Mouse (Mus musculus) embryonic facial prominence, embryonic 11.5 days (tissue): ENCODE measurements at regions not wholly inside any gene's neighbourhood (a gene's known extent, or its start where the extent isn't known, plus 50 kb on each side); places are given as distances from the start of the nearest gene placed in this dataset.

Experiments used
- ATAC-seq: fragments of 200-750 bp; cut with Nextera tagmentation; replicated peaks from 2 replicates; pipeline ENCODE4 v1.8.0; 2017; ENCODE audit warnings: low read depth; ENCODE audit not compliant: insufficient number of reproducible peaks, low FRiP score, low TSS enrichment
- DNase-seq: peaks from one replicate; pipeline ENCODE4 v3.0.0-alpha.2; 2015; ENCODE audit warnings: low spot score
- H3K27ac ChIP-seq: fragments of 300-500 bp; sonication (generic); replicated peaks from 2 replicates; pipeline ENCODE4 v1.5.1; 2014; ENCODE audit warnings: mild to moderate bottlenecking, low read depth, low read length, control low read depth
- H3K27me3 ChIP-seq: fragments of 300-500 bp; sonication (generic); 2 replicates; pipeline ENCODE4 v1.6.1; 2014; ENCODE audit warnings: mild to moderate bottlenecking, low read length, moderate library complexity, mixed read lengths; ENCODE audit not compliant: control insufficient read depth, insufficient read depth
- H3K36me3 ChIP-seq: fragments of 300-500 bp; sonication (generic); replicated peaks from 2 replicates; pipeline ENCODE4 v1.6.1; 2014; ENCODE audit warnings: low read depth, mild to moderate bottlenecking, low read length, moderate library complexity, mixed read lengths; ENCODE audit not compliant: control insufficient read depth, insufficient read depth
- H3K4me1 ChIP-seq: fragments of 300-500 bp; sonication (generic); 2 replicates; pipeline ENCODE4 v1.6.1; 2014; ENCODE audit warnings: low read length, mixed read lengths; ENCODE audit not compliant: control insufficient read depth, insufficient read depth
- H3K4me2 ChIP-seq: fragments of 300-500 bp; sonication (generic); 2 replicates; pipeline ENCODE4 v1.6.1; 2014; ENCODE audit warnings: low read depth, mild to moderate bottlenecking, control low read depth, low read length, moderate library complexity
- H3K4me3 ChIP-seq: fragments of 300-500 bp; sonication (generic); 2 replicates; pipeline ENCODE4 v1.5.1; 2014; ENCODE audit warnings: low read depth, low read length, control low read depth
- H3K9ac ChIP-seq: fragments of 300-500 bp; sonication (generic); replicated peaks from 2 replicates; pipeline ENCODE4 v1.6.1; 2014; ENCODE audit warnings: mild to moderate bottlenecking, control low read depth, low read length
- H3K9me3 ChIP-seq: fragments of 300-500 bp; sonication (generic); replicated peaks from 2 replicates; pipeline ENCODE4 v1.6.1; 2016; ENCODE audit warnings: mild to moderate bottlenecking, low read length, inconsistent platforms, mixed read lengths; ENCODE audit not compliant: control insufficient read depth
- WGBS: fragments of 180-500 bp; shearing (Covaris S2); extraction: QIAGEN DNeasy Blood & Tissue Kit; methylation state at CpG from one replicate; pipeline ENCODE4 v1.1.7; 2014; 5-methylcytosine and 5-hydroxymethylcytosine counted together

- Histone ChIP-seq H3K4me2 (no peak overlapping the region), H3K36me3 (no peaks in the 10 kb centered on the region), H3K27ac (no peak overlapping the region), H3K9ac (no peak overlapping the region), H3K4me3 (no peak overlapping the region), H3K4me1 (no peaks in the 10 kb centered on the region), H3K27me3 (no peaks in the 10 kb centered on the region), H3K9me3 (no peaks in the 10 kb centered on the region)
- DNase-seq = no peak
- no peak for ATAC-seq
- WGBS = 81% methylated on average over 6 of the region's 6 CpGs
Measured at GRCm38 (mm10) chr19:49966284-49966841, 712.1 kb downstream of the Sorcs1 start.

- no peaks in the 10 kb centered on the region for H3K4me1 ChIP-seq
- H3K9me3 ChIP-seq = no peaks in the 10 kb centered on the region
- H3K27ac ChIP-seq = no peak overlapping the region
- H3K4me3 ChIP-seq = no peak overlapping the region
- ATAC-seq = no peak
- whole genome bisulfite sequencing = 73% methylated on average over 5 of the region's 5 CpGs
- no peak for DNase-seq
- no peaks in the 10 kb centered on the region for H3K36me3 ChIP-seq
- H3K9ac ChIP-seq = no peak overlapping the region
- no peak overlapping the region for H3K4me2 ChIP-seq
- H3K27me3 ChIP-seq = no peaks in the 10 kb centered on the region
Measured at GRCm38 (mm10) chr19:49964679-49965078, 713.8 kb downstream of the Sorcs1 start.

DNA sequence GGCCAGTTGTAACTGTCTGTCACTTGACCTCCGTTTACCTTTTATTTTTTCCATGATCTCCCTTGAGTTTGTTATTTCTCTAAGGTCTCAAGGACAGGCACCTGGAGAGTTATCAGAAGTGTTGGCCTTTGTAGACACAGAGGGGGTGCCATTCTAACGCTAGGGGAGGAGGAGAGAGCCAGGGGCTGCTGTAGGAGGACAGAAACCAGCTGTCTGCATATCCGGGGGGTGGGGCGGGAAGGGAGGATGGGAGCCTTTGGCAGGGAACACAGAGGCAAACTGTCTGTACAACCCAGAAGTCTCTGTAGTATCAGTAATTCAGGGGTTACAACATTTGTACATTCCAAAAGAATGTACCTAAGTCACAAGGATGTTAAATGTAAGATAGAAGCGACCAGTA is 719.9 kb downstream of the Sorcs1 start:
- DNase-seq (no peak), ATAC-seq (no peak)
- 71% methylated on average over 5 of the region's 5 CpGs for WGBS
- H3K27me3 ChIP-seq = no peaks in the 10 kb centered on the region
- no peaks in the 10 kb centered on the region for H3K36me3 ChIP-seq
- no peak overlapping the region for H3K9ac ChIP-seq
- no peak overlapping the region for H3K27ac ChIP-seq
- no peak overlapping the region for H3K4me2 ChIP-seq
- H3K4me1 ChIP-seq = no peaks in the 10 kb centered on the region
- H3K9me3 ChIP-seq = no peaks in the 10 kb centered on the region
- no peak overlapping the region for H3K4me3 ChIP-seq

- Histone ChIP-seq H3K27me3 (no peaks in the 10 kb centered on the region), H3K9me3 (no peaks in the 10 kb centered on the region), H3K9ac (no peak overlapping the region), H3K27ac (no peak overlapping the region), H3K4me1 (no peaks in the 10 kb centered on the region), H3K4me3 (no peak overlapping the region), H3K4me2 (no peak overlapping the region), H3K36me3 (no peaks in the 10 kb centered on the region)
- DNase-seq = no peak
- WGBS = 49% methylated on average over 3 of the region's 3 CpGs
- ATAC-seq = no peak
Measured at GRCm38 (mm10) chr19:49931202-49931601, 747.2 kb downstream of the Sorcs1 start.

DNA sequence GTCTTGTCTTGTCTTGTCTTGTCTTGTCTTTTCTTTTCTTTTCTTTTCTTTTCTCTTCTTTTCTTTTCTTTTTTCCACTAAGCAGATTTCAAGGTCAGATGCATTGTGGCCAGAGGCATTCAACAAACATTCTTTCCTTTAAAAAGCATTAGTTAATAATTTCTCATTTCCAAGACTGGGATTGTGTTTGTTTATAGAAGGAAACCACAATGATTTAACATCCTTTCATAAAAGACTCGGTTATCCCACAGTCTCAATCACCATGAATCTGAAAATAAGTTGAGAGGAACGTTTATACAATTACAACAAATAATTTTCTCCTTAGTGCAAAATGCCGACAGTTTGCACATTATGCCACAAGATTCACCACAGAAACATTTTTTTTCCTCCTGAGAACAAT is 766.7 kb downstream of the Sorcs1 start:
- Histone ChIP-seq H3K27me3 (no peaks in the 10 kb centered on the region), H3K4me3 (no peak overlapping the region), H3K27ac (no peak overlapping the region), H3K9me3 (no peaks in the 10 kb centered on the region), H3K4me2 (no peak overlapping the region), H3K36me3 (no peaks in the 10 kb centered on the region), H3K4me1 (no peaks in the 10 kb centered on the region), H3K9ac (no peak overlapping the region)
- DNase-seq = no peak
- ATAC-seq = no peak
- 62% methylated on average over 3 of the region's 3 CpGs for WGBS

DNA sequence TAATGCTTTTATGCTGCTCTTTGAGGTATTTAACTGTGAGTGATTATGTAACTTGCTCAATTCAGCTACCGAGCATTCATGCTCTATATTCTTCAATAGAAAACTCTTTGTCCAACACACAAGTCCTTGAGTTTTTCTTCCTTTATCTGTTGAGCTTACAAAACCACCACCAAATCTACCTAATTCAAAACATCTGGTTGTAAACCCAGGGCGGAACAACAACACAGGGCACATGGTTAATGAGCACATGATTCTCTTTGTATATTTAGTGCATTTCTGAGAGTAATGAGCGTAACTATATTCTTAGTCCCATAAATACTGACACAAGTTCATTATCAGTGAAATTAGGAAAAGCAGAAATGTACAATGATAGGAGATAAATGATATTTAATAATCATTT is 798.2 kb downstream of the Sorcs1 start:
- WGBS = 51% methylated on average over 3 of the region's 3 CpGs
- Histone ChIP-seq H3K4me1 (no peaks in the 10 kb centered on the region), H3K27ac (no peak overlapping the region), H3K27me3 (no peaks in the 10 kb centered on the region), H3K4me3 (no peak overlapping the region), H3K36me3 (no peaks in the 10 kb centered on the region), H3K9ac (no peak overlapping the region), H3K9me3 (no peaks in the 10 kb centered on the region), H3K4me2 (no peak overlapping the region)
- ATAC-seq = no peak
- peak; percentile 23 for DNase-seq

DNA sequence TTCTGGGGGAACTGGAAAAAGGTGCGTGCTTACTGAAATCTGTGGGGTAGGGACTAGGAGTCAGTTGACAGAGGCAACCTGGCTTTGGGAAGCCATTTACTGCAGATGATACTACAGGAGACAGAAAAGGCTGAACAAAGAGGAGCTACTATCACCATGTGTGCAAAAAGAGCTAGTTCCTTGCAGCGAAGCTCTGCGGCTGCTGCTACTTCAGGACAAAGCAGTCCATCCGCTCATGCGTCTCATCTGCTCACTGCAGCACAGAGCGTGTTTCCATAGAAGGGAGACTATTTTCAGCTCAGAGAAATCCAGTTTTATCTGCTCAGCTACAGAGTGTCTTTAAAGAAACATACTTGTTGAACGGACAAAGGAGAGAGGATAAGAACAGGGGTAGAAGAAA is 817.7 kb downstream of the Sorcs1 start:
- ATAC-seq = no peak
- Histone ChIP-seq H3K27me3 (no peaks in the 10 kb centered on the region), H3K4me3 (no peak overlapping the region), H3K9me3 (no peaks in the 10 kb centered on the region), H3K9ac (no peak overlapping the region), H3K4me2 (no peak overlapping the region), H3K4me1 (no peaks in the 10 kb centered on the region), H3K36me3 (no peaks in the 10 kb centered on the region), H3K27ac (no peak overlapping the region)
- 83% methylated on average over 7 of the region's 7 CpGs for WGBS
- no peak for DNase-seq

DNA sequence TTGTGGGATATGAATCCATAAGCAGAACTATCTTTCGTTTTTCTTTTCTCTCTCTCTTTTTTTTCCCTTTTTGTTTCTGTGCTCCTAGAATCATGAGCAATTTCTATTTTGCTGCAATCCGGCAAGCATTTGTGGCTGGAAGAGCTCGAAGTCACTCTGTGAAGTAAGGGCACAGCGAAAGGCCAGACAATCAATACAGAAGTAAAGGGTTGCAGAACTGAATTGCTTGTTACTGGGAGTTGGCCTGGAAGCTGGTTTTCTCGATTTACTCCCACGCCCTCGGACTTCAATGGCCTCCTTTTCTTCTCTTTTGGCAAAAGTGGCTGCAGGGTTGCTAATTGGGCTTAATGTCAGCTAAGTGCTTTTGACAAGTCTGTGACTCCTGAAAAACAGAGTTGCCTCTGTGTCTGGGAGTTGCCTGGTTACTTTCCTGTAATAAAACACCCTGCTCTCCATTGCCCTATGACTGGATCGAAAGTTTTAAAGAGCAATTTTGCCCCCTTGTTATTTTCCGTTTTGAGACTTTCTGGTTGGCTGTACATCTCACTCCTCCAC is 822.9 kb downstream of the Sorcs1 start:
- Histone ChIP-seq H3K27ac (no peak overlapping the region), H3K4me2 (no peak overlapping the region)

More for the DNA sequence above, 822.9 kb downstream of the Sorcs1 start:
- WGBS = 25% methylated on average over 9 of the region's 9 CpGs
- H3K9ac ChIP-seq = no peak overlapping the region
- no peaks in the 10 kb centered on the region for H3K36me3 ChIP-seq
- no peaks in the 10 kb centered on the region for H3K27me3 ChIP-seq
- H3K4me3 ChIP-seq = no peak overlapping the region
- ATAC-seq (peak; percentile 59; the same call in 1 of the 2 replicates), DNase-seq (peak; percentile 56)
- no peaks in the 10 kb centered on the region for H3K9me3 ChIP-seq
- no peaks in the 10 kb centered on the region for H3K4me1 ChIP-seq
